Mouse (Mus musculus) CD4-positive, CD25-positive, alpha-beta regulatory T cell, adult 4 months (primary cell): ENCODE measurements at regions not wholly inside any gene's neighbourhood (a gene's known extent, or its start where the extent isn't known, plus 50 kb on each side); places are given as distances from the start of the nearest gene placed in this dataset.
"Not testable (repeated sequence)": the region's sequence is repeated elsewhere in the genome, so short reads cannot be mapped to it uniquely, and the experiment has no call there.

Source experiments
- ATAC-seq: one replicate; pipeline ENCODE4 v1.8.0; 2017

DNA sequence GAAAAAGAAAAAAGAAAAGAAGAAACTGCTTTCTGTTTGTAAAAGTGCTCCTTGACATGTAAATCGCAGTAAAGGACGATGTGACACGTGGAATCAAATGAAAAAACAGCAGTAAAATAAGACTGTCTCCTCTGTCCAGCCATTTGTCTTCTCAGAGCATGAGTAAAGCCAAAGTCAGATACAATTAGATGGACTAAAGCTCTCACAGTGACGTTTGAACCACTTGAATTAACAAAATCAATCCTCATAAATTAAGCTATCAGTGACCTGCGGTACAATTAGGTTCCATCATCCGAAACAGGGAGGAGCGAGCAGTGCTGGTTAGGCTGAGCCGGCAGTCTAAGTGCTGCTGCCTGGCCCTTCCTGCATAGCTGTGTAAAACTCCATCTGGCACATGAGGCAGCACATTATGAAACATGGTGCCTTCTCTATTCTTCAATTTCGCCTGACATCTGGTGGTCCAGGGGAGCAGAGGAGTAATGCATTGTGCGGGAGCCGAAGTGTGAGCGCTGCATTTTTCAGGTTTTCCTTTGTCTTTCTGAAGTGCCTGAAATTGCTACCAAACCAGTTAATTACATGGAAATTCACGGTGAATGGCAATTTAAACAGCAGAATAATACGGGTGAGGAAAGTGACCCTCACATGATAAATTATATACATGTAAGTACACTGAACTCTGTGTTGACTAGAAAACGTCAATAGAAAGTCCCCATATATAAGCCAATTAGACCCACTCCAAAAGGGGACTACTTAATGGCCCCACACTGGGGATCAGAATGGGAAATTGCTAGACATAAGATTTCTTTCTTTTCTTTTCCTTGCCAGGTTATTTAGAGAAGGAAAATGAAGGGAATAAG, 118.1 kb downstream of the Mmrn1 start:
- ATAC-seq: no peak

DNA sequence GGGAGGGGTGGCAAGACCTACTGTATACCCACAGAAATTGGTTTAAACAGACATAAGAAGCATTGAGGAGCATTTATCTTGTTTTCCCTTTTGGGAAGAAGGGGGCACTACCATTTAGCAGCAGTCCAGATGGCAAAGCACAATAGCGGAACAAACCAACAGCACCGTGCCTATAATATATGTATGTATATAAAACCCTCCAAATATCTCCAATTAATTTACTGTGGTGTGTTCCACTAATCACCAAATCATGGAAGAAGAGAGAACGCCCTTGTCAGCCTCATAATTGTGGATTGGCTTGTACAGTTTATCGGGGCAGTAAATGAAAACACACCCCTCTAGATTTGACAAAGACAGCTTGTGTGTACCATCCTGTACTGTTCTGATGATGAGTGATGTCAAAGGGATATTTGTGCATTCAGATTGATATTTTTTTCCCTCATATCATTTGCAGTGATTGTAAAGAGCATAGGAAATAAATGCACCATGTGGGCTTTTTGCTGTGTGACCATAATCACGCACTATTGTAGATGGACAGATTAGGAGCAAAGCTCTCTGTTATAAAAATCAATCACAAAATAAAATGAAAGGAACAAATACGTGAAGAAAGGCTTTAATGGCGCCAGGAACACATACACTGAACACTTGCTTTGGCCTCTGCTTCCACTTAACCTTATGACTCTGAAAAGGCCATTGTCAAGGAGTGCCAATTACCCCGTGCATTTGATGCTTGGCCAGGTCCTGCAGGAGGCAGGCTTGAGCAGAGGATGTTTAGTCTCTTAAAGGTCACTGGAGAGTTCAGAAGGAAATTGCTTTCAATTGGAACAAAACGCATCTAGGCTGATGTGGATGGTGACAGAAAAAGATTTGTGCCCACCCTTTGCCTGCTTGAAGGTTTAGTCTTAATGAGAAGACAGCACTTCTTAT, 119.0 kb downstream of the Mmrn1 start:
- no peak for ATAC-seq

DNA sequence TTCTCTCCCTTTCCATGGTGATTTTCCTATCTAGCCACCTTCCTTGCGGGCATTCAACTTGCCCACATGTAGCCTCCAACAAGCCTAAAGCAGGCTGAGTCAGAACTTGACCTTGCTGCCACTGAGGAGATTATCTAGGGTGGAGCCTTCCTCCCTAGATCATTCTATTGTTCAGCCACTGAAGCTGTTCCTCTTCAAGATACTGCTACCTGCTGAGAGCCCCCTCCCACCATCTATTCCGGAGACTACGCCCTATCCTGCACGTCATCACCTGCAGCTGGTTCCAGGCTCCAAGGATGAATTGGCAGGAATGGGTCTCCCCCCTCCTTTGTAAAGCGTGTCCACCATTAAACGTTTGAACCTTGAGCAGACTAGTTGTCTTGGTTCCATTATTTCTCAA, 122.9 kb downstream of the Mmrn1 start:
- ATAC-seq: not testable (repeated sequence)

DNA sequence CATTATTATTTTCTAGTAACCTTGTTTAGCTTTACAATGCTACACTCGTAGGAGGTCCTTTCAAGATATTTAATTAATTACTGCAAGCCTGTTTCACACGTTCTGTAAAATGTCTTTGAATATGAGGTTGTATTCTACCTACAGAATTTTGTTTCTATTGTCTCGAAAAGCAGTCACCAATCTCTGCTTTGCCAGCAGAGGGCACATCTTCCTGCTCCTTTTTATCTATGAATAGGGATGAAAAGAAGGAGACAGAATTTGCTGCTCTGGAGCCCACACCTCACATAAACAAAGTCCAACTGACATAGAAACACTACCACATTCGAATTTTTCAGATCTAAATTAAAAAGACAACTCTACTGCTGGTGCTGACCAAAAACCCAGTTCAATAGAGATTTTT, 117.0 kb upstream of the Ccser1 start:
- ATAC-seq: no peak

DNA sequence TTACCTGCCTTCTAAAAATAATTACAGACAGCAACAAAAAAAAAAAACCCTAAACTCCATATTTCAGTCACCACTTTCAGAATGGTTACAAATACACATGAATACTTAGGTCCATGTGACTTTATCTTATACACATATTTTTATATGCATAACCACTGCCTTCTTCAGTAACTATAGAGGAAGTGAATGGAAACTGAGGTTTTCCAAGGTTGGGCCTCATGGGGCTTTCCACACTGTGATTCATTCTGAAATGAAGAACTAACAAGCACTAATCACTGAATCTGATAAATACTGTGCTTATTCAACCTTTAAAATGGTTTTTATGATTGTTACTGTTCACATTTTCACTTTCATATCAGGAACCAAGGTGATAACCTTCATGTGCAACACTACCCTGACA, 114.4 kb upstream of the Ccser1 start:
- peak; percentile 67 for ATAC-seq

DNA sequence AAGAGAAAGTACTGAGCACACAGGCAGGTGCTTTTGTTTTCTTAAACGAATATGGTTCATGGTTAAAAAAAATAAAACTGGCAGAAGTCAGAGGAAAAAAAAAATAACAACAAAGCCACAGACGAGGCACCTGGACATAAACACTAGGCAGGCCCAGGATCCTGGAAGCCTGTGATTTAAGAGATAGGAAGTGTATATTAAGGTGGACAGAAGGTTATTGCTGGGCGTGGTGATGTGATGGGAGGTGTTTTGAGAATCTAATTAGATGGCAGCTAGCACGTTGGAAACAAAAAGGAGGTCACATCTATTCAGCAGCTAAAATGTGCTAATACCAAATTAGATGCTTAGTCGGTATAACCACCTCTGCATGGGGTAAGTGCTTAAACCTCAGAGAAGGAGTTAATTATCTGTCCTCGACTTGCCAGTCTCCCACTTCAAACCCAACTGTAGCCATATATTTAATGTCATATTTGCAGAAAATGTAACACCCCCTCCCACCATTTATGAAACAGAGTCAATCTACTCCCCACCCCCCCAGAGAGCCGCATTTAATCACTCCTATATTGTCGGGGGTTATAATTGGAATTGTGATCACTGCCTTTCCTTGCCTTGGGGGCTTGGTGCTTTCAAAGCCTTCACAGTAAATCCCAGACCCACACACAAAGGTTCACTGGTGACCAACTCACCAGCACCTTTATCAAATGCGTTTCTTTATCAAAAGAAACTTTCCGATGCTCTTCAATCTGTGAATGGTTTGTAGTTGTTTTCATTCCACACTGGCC, 113.4 kb upstream of the Ccser1 start:
- ATAC-seq: no peak

- no peak for ATAC-seq
Observed at GRCm38 (mm10) chr6:61067355-61068116, 112.6 kb upstream of the Ccser1 start.

DNA sequence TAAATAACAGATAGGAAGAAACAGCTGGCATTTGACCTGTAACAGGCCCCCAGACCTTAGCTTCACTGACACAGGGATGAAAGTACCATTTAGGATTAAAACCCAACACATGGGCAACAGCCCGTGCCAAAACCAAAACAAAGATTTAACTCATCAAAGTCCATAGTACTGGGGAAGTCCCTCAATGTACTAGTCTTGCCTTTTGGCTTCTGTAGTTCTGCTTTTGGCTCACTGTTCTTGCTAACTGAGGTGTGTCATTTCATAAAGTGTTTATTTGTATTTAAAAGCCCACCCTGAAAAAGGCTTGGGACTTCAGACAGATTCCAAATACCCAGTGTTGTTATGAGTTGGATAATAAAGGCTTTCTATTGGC, 112.0 kb upstream of the Ccser1 start:
- ATAC-seq: peak; percentile 35

DNA sequence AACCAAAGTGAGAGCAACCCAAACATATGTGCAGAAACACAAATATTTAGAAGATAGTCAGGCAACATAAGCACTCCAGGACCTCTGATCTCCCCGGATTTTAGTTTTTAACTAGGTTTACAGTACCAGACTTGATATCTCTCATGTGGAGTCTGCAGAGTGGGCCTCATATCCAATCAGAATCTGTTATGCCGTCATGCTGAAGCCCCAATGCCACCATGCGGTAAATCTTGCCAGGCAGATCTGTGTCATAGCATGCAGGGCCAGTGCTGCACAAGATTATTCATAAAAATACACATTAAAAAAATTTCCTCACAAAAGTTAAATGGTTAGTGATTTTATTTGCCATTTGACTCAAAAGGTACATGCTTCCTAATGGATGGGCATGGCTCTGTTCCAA, 106.9 kb upstream of the Ccser1 start:
- ATAC-seq: no peak

GRCm38 (mm10) chr6:61073794-61074193, 106.3 kb upstream of the Ccser1 start:
- no peak for ATAC-seq

DNA sequence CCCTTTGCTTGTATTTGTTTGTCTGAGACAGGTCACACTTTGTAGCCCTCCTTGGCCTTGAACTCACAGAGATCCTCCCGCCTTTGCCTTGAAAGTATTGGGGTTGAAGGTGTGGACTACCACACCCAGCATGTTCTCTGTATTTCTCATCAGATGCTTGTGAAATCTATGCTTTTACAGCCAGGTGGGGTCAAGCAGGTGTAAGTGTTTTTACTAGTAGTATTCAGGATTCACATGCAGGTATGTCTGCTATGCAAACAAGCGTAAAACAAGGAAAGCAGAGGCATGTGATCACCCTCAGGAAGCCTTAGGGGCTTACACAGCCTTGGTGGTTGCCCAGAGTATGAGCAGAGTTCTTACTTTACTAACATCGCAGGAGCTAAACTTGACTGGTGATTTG, 105.4 kb upstream of the Ccser1 start:
- ATAC-seq: no peak

DNA sequence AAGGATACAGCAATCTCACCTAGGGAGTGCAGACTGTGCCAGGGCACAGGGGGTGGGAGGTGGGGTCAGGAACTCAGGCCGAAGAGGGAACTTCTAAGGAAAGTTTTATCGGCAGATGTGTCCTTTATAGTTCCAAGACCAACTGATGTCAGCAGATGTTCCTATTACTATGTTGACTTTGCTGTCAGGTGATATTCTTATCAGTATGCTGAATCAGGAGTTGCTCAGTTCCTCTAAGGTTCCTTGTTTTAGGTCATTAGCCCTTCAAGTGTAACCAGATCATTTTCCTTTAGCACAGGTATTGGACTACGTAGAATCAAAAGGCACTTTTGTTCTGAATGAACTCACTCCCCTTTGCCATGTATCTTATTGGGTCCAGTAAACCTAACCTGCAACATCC, 101.6 kb upstream of the Ccser1 start:
- no peak for ATAC-seq

DNA sequence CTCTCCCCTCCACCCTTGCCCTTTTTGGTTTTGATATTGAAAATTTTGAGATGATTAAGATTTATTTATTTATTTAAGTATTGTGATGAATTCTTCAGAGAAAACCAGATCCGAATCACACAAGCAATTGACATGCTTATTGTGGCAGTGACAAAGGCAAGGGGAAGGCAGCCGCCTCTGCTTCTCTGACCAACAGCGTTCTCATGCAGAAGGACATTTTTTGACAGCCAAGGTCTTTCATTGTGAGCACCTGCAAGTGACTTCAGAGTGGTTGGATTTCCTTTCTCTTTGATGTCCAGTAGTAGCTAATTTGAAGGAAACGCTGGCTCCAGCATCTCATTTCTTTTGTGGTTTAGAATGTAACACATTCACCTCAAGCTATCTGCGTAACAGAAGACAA, 99.5 kb upstream of the Ccser1 start:
- ATAC-seq: no peak

- ATAC-seq: no peak
Observed at GRCm38 (mm10) chr6:61083346-61083745, 96.8 kb upstream of the Ccser1 start.

DNA sequence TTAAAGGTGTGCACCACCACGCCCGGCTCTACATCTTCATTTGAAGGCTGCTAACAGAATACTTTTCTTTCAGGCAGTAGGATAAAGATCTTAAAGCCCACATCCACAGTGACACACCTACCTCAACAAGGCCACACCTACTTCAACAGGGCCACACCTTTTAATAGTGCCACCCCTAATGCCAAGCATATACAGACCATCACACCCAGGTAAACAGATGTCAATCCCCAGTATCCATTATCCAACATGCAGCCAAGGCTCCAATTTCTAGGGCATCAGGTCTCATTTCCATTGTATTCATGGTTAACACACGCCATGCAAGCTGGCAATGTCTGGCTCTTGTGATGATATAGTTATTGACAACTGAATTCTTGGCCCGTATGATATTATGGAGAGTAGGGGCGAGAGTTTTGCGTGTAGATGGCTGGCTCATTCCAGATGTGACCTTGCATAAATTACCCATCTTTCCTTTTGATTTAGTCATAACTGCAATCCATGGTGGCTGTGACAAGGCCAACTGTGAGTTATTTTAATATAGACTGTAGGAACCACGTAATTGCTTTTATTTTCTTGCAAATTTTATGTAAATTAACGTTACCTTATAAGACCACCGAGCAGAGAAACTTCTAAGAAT, 80.7 kb upstream of the Ccser1 start:
- ATAC-seq: no peak

DNA sequence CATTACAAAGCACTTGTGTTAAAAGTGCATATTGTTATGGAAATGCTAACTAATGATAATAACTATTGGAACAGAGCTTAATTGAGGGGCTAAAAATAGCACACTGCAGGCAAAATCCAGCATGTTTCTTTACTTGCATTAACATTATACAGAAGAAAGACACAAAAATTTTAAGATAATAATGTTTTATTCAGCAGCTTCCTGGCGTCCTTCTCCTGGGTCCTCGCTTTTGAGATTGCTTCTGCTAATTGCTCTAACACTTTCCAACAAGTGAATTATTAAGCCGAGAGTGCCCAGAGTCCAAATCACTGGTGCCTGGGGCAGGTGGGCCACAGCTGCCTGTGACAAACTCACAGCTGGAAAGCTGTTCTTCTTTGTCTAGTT, 80.2 kb upstream of the Ccser1 start:
- no peak for ATAC-seq

DNA sequence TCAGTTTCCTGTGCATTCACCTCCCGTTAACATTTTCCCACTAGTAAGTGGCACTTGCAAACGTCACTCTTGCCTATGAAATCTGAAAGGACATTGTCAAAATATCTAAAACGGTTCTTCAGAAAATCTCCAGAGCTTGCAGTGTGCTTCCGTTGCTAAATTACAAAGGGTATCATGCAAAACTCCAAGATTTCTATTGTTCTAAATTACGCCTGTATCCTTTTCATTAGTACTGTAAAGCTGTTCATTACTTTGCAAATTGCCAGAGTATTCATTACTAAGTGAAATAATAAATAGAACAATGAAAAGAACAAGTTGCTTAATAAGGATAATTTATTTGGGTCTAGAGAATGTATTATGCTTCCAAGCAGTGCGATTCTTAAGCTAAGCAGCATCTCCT, 78.2 kb upstream of the Ccser1 start:
- no peak for ATAC-seq

DNA sequence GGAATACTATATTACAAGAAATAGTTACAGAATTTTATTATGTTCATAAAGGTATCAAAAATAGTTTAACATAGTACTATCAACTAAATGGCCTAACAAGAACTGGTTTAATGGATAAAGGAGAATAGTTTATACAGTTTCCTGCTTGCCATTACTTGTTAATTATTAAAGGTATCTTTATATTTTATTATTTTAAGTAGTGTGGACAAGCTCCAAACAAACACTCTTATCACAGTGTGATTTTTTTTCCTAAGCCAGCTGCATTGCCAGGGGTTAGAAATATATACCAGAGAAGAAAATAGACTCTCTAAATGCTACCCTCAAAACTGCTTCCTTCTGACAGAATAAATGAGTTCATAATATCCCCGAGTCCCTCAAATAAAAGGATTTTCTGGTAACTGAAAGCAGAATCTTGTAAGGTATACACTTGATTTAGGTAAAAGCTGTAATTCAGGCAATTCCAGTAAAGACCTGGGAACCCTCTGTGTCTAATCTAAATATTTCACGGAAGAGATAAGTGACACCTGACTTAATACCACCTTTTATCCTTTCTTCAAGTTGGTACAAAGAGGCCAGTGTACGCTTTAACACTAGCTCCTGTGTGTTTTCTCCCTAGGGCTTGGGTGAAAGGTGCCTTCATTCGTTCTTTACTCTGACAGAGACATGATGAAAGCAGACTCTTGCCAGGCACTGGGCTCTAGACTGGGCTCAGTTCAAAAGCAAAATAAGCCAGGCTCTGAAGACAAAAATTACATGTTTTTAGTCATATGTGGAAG, 76.5 kb upstream of the Ccser1 start:
- ATAC-seq: no peak

GRCm38 (mm10) chr6:61115250-61115649, 64.9 kb upstream of the Ccser1 start:
- no peak for ATAC-seq

DNA sequence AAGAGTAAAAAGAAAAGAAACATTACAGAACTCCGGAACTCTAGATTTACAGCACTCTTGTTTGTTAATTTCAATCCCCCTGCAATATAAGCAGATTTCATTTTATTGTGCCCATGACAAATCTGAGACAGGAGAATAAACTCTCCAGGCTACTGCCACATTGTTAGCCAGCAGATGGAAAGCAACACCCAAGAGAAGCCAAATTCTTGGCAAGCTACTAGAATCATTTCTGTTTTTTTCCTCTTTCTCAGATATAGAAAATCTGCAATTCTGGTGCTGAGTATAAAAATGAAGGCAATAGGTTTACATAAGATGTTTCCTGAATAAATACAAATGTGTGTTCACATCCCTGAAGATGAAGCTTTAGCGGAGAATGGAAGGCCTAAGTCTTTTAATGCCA, 60.5 kb upstream of the Ccser1 start:
- ATAC-seq: no peak

DNA sequence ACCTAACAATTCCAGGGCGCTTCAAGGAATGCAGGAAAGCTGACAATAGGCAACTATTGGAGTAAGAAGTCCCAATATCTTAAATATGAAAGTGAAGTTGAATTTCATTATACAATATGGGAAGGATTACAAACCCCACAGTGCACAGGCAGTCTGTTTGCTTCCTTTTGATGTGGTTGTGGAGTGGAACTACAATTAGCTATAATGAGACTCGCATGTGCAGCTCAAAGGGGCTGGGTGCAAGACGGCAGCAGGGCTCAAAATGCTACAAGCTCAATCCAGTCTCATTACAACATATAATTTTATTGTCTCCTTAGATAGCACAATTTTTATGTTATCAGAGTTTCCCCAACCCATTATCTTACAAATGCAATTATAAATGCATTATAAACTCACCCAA, 54.7 kb upstream of the Ccser1 start:
- no peak for ATAC-seq
